Mouse (Mus musculus) cerebellum, adult 2 months (tissue): ENCODE measurements around the gene Gpr1.

Experiments used
- CTCF ChIP-seq: fragments of 200-500 bp; IDR thresholded peaks from 2 replicates; pipeline ENCODE4 v1.5.1; 2011; ENCODE audit warnings: low read depth, mild to moderate bottlenecking, control low read depth, low read length, moderate library complexity, borderline replicate concordance; ENCODE audit not compliant: insufficient read depth
- POLR2A ChIP-seq: fragments of 200-500 bp; IDR thresholded peaks from 2 replicates; pipeline ENCODE4 v1.6.1; 2011; ENCODE audit warnings: low read length, control low read depth, borderline replicate concordance; ENCODE audit not compliant: insufficient read depth

DNA sequence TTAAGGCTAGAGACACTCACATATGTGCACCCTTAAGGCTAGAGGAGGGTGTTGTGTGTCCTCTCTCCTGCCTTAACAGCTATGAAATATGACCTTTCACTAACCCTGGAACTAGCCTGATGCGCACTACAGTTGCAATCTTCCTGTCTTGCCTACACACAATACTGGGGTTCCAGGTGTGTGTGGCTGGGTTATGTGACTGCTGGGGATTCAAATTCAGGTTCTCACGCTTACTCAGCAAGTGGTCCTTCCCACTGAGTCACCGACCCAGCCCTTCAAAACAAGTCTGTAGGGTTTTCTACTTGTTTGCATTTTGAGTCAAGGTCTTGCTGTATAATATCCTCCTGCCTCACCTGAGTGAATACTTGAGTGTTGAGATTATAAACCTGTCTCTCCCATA lies 79.8 kb downstream of the Gpr1 start:
- no peak for TF ChIP-seq CTCF
- TF ChIP-seq POLR2A, result no peak
